Mouse (Mus musculus) Muller cell, postnatal 12 days (primary cell): Measurements from ENCODE around the gene Plbd1.

Source experiments
- DNase-seq: peaks from one replicate; pipeline ENCODE4 v3.0.0-alpha.2; 2015; ENCODE audit errors: inconsistent ontology term

The Plbd1 gene

DNA sequence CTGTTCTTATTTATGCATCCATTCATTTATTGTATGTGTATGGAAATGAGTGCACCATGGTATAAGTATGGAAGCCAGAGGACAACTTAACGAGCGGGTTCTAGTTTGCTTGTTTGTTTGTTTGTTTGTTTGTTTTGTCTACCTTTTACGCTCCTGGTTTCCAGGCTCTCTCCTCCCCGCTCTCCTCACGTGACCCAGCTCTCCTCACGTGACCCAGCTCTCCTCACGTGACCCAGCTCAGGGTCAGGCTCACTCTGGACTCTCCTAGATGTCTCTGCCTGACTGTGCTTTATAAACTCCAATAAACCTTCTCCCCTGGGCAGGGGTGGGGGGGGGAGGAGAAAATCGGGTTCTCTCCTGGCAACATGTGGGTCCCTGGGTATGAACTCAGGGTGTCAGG lies 11.1 kb downstream of the Plbd1 start:
- no peak for DNase-seq

DNA sequence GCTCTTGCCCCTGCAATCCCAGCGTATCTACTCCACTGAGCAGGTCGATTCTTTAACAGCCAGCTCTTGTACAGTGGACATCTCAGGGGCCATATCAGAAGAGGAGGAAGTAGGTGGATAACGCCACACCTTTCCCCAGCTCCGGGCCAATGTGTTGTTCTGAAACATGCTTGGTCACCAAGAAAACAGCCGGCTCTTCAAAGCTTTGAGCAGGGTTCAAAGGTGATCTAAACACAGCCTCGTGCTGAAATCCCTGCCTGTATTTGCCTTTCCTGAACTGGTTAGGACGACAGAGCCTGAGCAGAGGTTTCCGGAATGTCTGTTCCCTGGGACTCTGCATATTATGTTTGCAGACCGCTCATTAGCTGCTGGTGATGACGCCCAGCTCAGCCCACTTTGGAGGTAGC lies 14.3 kb downstream of the Plbd1 start:
- no peak for DNase-seq

DNA sequence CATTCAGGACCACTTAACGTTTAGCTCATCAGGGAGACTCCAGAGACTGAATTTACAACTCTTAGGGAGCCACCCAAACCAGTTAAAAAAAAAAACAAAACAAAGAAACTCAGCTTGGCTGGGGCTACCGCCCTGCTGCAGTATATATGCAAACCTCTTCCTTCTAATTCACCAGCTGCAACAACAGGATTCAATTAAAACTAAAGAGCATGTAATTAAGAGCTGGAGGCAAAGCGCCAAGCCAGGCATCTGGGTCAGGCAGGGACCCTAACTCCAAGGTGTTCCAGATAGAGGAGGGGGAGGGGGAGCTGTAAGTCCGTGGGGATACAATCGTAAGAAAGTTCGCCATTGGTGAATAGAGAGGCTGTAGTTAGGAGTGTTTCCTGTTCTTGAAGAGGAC lies 15.5 kb downstream of the Plbd1 start:
- no peak for DNase-seq

DNA sequence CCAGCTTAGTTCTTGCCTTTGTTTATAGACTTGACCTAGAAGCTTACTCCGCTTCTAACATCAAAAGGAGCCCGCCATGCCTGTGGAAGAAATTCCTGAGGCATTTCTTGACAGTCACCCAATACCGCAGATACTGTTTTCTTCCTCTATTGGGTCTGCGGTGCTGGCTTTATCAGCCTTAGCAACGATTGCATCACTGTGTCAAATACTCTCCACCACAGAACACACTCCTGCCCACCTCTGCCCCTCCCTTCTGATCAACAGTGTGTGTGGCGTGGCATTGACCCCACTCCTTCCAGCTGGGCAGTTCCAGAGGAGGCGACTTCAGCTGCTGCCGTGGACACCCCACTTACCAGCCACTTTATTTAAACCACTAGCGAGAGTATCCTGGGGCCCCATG lies 16.0 kb downstream of the Plbd1 start:
- DNase-seq = peak; percentile 38

DNA sequence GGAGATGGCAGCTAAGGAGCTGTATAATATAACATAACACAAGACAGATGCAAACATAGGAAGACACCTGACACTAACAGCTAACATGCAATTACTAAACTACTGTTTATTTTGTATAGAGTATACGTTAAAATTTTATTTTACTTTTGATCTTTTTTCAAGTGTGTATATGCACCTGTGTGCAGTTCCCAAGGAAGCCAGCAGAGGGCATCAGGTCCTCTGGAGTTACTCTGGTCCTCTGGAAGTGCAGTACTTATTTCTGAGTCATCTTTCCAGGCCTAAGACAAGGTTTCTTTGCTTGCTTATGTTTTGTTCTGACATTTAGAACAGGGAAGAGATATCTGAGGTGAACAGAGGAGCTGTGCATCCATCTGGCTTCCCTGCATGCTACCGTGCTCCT lies 17.6 kb downstream of the Plbd1 start:
- no peak for DNase-seq

DNA sequence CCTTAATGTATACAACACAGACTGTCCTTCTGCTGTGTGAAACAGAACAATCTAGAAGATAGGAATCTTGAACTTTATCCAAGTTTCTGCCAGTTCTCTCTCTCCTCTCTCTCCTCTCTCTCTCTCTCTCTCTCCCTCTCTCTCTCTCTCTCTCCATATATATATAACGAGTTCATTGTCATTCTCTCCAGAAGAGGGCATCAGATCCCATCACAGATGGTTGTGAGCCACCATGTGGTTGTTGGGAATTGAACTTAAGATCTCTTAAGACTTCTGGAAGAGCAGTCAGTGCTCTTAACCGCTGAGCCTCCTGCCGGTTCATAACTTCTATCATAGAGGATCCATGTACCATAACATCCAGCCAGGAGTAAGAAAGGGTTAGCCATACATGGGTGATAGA lies 26.7 kb downstream of the Plbd1 start:
- no peak for DNase-seq

DNA sequence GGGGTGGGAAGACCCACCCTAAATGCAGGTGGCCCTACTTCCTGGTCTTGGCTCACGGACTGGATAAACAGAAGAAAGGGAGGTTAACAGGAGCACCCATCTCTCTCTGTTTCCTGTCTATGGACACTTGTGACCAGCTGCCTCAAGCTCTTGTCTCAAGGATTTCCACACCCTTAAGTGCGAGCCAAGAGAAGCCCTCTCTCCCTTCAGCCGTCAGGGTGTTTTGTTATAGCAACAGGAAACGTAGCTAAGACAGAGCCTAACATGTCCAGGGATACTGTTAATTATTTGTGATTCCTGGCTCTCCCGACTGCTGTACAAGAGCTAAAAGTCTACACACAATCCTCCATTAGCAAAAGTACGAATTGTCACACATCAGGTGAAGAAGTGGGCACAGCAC lies 28.0 kb downstream of the Plbd1 start:
- no peak for DNase-seq

DNA sequence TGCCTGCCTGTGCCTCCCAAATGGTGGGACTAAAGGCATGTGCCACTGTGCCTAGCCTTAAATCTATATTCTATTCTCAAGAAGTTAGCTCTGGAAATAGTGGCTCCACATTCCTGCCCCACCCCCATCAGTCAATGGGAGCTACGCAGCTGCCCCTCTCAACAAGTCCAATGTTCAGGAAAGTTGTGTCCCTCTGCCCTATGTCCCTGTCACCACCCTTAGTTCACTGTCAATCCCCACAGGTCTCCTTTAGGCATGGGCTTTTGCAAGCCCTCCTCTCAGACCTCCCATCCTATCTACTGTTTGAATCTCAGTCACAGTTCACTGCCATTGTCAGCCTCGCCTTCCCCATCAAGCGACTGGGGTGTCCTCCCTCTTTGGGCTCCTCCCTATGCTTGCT lies 28.6 kb downstream of the Plbd1 start:
- no peak for DNase-seq

DNA sequence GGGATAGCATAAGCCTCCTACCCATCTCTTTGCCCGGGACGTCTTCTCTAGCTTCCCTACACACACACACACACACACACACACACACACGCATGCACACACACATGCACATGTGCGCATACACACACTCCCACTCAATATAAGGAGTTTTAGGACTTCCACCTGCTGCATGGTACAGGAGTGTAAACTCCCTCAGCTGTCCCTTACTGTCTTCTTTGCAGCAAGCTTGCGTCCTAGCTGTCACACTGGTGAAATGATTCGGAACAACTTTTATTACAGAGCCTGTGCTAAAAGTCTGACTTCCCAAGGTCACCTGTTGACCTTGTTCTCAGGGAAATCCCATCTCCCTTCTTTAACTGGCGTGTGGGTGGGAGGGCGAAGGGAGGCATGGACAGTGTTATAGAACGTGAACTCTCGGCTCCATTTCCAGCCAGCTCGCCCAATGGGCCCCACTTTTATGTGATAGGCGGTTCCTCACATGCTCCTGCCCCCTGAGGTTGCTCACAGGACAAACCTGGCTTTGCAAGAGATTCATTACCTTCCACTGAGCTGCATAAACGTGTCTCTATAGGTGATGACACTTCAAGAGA lies 29.7 kb downstream of the Plbd1 start:
- DNase-seq = no peak

DNA sequence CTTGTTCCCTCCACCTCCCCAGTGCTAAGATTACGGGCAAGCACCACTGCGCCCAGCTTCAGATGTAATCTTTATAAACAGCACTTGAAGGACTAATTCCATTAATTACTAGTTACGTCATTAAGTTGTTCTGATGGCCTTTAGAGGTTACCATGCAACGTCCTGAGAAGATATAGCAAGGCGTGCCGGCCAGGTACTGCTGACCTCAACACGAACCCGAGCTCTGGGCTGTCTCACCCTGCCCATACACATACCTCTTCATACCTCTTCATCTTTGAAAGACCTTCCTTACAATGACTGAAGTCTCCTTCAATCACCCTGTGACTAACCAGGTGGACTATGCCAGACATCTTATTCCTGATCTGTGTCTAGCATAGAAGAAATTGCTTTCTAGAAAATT lies 30.2 kb downstream of the Plbd1 start:
- DNase-seq = no peak

DNA sequence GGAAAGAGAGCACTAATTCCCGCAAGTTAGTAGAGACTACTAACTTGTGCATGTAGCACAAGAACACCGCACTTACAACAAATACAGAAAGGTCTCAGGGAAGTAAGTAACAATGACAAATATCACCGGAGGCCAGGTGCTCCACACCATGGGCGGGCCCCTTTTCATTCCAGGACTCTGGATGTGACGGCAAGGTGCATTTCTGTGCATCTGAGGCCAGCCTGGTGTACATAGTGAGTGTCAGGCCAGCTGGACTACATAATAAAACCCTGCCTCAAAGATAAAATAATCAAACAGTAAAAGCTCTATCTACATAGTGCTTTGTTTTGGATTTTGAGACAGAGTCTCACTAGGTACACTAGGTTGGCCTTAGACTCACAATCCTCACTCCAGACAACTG lies 32.1 kb downstream of the Plbd1 start:
- no peak for DNase-seq

DNA sequence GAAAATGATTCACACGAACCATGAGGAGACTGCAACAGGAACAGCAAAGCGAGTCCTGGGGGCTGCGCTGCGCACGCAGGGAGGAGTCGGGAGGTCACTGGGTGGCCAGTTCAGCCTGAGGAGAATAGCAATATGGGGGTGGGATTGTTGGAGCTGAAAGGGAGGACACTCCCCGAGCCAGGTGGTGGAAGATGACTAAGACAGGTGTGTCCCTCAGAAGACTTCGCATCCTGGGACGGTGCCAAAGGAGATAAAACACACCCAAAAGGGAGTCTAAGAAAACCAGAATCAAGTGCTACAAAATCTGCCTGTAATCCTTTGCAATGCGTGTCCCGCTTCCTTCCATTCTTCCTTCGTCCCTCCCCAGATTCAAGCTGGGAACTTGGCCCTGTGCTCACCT lies 36.3 kb downstream of the Plbd1 start:
- no peak for DNase-seq

DNA sequence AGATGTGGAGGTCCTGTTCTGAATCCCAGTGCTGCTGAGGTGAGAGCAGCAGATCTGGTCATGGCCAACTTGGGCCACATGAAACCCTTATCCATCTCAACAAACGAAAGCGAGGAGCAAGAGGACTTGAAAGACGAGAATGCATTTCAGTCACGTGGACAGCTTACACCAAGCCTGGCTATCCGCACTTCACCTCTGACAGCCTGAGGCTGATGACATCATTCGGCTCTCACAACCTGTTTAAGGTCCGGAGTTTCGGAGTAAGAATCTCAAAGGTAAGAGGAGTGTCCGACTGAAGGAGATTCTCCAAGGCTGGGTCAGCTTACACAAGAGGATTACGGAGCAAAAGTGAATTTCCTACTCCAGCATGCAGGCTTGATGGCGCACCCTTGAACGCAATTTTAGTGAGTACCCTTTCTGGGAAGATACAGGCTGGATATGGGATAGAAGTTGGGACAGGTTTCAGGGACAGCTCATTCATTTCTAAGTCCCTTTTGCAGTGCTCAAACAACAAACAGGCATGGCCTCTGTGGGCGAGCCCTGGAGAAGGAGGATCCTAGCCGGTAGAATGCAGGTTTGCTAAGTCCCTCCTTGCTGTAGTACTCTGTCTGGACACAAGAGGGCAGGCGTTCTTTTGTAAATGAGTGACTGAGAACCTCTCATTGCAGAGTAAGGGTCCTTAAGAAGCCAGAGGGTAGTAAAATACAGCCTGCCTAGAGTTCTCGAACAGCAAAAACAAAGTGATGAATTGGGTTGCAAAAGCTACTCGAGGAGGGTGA lies 41.2 kb downstream of the Plbd1 start:
- peak; percentile 50 for DNase-seq

DNA sequence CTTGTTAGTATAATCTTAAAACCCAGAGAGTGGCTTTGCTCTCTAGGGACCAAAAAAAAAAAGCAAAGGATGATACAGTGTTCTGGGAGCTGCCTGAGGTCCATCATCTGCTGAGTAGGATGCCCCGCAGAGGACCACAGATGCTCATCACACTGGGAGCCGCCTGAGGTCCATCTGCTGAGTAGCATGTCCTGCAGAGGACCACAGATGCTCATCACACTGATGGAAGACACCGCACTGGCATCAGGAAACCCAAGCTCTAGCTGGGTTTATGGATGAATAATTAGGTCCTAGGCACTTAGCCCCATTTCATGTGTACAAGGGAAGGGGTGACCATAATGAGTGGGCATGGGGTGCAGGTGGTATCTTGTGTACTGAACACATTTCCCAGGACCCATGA lies 47.6 kb downstream of the Plbd1 start:
- DNase-seq = no peak

DNA sequence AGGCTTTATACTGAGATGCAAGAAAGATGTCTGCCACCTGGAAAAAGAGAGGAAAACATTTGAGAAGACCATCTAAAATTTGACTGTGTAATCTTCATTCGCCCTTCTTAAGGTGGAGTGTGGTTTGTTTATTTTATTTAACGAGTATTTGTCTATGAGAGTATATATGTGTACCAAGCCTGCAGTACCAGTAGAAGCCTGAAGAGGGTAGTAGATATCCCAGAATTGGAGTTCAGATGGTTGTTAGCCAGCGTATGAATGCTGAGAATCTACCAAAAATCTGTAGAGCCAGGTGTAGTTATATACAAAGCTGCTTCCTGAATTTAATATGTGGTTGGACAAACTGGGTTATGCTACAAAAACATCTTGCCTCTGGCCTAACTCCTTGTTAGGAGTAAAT lies 49.4 kb downstream of the Plbd1 start:
- no peak for DNase-seq

DNA sequence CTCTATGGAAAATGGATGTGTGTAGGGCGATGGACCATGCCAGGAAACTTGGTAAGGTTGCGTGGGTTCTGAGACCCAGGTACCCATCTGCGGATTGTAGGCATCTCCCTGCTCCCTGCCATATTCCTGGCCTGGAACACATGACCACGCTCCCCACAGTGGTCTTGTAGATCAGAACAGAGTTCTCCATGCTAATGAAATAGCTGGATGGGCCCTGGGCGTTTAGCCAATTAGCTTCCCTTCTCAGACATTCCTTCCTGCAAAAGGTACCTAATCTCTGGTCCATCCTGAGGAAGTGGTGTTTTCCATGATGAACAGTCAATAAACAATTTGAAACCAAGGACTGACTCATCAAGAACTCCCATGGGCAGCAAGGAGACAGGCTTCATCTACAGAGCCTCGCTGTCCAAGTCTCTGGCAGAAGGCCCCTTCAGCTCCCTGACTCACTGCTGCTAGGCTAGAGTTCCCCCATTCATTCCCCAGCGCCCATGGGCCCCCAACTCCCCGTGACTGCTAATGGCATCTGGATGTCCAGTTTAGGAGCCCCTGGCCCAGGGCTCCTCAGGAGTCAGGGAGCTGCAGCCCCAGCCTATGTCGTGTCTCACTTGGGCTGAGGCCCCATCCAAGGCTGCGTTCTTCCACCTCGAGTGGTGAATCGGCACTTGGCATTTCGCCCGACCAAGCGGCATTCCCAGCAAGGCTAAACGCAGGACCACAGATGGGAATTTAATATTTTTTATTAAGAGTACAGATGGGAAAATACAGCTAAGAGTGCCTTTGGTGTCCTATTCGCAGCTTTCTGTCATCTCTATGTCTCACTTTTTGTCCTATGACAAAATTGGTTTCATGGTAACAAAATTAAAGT lies 50.1 kb downstream of the Plbd1 start:
- DNase-seq = peak; percentile 18

DNA sequence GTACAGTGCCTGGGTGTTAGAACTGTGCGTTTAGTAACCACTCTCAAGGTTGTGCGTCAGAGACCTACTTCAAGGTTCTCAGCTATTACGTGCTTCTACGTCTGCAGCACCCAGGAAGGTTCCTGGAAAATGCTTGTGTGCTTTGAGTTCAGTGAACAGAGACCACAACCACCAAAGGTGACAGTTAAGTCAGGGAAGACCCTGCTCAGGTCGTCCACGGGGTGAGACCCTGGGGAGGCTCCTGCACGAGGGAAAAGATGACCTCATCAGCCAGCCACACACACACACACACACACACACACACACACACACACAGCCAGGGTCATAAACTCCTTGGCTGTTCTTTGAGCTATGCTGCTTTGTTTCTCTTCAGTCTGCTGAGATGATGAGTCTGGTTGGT lies 59.1 kb downstream of the Plbd1 start:
- DNase-seq = no peak

DNA sequence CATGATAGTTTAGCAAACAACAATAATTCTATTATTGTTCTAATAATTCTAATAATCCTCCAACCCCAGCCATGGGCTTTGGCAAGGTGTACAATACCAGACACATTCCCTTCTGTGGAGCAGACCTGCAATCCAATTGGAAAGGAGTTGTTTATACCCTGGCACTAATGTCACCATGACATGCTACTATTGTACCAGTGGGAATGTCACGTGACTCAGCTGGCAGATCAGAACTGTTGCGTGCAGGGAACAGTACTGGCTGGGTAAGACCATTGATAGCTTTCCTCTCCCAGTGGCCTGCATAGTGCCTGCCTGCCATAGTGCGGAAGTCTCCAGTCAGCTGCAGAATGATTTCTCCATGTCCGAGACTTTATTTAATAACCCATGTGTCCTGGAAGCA lies 67.2 kb downstream of the Plbd1 start:
- DNase-seq = no peak

DNA sequence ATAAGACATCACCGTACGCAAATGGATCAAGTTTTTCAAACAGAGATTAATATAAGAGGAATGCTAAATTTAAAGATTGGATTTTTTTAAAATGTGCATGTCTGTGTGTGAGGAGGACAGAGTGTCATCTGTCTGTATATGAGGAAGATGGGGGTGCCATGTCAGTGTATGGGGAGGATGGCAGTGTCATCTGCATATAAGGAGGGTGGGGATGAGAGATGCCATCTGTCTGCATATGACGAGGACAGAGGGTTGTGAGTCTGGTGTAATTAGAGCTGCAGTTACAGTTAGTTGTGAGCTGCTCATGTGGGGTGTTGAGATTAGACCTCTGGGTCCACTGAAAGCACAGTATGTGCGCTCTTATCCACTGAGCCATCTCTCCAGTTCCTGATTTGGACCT lies 71.0 kb downstream of the Plbd1 start:
- DNase-seq = no peak

DNA sequence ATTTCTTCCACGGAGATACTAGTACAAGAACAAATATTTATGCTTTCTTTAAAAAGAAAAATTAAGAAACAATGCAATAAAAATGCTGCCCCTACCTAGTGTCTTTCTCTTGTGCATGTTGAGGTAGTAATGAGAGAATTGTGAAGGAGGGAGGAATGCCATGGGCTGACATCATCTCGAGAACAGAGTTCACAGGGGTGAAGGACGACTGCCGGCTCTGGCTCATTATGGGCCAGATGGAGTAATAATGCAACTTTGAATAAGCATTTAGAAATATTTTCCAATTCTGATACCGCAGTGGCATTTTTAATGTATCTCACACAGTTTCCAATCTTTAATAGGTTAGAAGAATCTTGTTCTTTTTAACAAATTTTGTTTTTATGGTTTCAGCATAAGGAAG lies 95.7 kb downstream of the Plbd1 start:
- no peak for DNase-seq
